Mouse (Mus musculus): ENCODE measurements around the gene Lpcat2.
A peak's percentile ranks its signal among the peaks of the same experiment; 100 is the strongest.

GRCm38 (mm10) chr8:92855171-92855894 is at the start of gene Lpcat2:
- TF ChIP-seq RAD21 (IDR thresholded peaks at IDR 0.05; ENCODE audit: low read depth, low read length), result no peak
- no peak for TF ChIP-seq MYC (IDR thresholded peaks at IDR 0.05; ENCODE audit: low read depth, low read length)
- no peak for TF ChIP-seq CTCF (IDR thresholded peaks at IDR 0.05 in 2 of 3, conservative IDR thresholded peaks at IDR 0.05 in 1 of 3; ENCODE audit: control insufficient read depth in 1 of 3, insufficient read depth in 1 of 3, low read depth in 2 of 3, low read length in 3 of 3, poor library complexity in 1 of 3, severe bottlenecking in 1 of 3)
- no peak for TF ChIP-seq TAL1 (IDR thresholded peaks at IDR 0.05; ENCODE audit: low read length)
- no peak for TF ChIP-seq EP300 (IDR thresholded peaks at IDR 0.05; ENCODE audit: low read depth in 1 of 2, low read length in 2 of 2)
- TF ChIP-seq GABPA (IDR thresholded peaks at IDR 0.05; ENCODE audit: low read depth, low read length), result no peak
- peak in 1 of 2 experiments; percentile 67; a peak in 1 of 4 replicates for TF ChIP-seq POLR2A (IDR thresholded peaks at IDR 0.05; ENCODE audit: control insufficient read depth in 1 of 2, insufficient read depth in 1 of 2, low read depth in 1 of 2, low read length in 2 of 2, poor library complexity in 1 of 2)
- TF ChIP-seq GATA1 (IDR thresholded peaks at IDR 0.05; ENCODE audit: low read depth, low read length), result no peak
- no peak for TF ChIP-seq HCFC1 (IDR thresholded peaks at IDR 0.05; ENCODE audit: low read depth, low read length)
- no peak for TF ChIP-seq USF1 (IDR thresholded peaks at IDR 0.05; ENCODE audit: low read depth, low read length)
- no peak for TF ChIP-seq UBTF (IDR thresholded peaks at IDR 0.05; ENCODE audit: borderline replicate concordance, insufficient read depth, low read depth, low read length)

Data from MEL (cell line).